Mouse (Mus musculus): ENCODE measurements around the gene Glo1. TPM values are rescaled to one million over a fixed set of nuclear protein-coding genes. Genes with fewer than 3 reads are reported as not detected.

Glo1 gene
- polyA plus RNA-seq, 1 experiment from 2014 or later, result 259 TPM

DNA sequence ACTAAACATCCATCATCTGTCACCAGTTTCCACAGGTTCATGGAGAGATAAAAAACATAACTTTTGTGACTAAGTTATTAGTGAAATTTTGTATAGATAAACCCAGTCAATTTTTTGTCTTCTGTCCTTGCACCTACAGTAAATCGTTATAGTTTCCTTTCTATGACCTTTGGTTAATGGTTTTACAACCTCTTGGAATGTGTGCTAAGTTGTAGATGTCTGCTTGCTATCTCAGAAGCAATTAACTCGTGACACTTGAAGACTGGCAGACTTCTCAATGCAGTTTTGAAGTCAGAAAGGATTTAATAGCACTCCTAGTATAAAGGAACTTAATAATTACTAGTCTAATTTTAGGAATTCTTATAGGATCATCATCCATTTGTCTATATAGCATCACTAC lies 6.1 kb downstream of the Glo1 start:
- Histone ChIP-seq H3K9me3 (replicated peaks; ENCODE audit: control insufficient read depth, low read length) (no peaks in the 10 kb centered on the region), H3K4me1 (ENCODE audit: control insufficient read depth, low read depth, low read length) (peaks cover 18% of the 10 kb centered on the region), H3K27me3 (ENCODE audit: control insufficient read depth, insufficient read depth, low read depth, low read length) (no peaks in the 10 kb centered on the region), H3K9ac (ENCODE audit: low read depth, low read length) (no peak overlapping the region), H3K27ac (ENCODE audit: low read length) (no peak overlapping the region), H3K36me3 (ENCODE audit: control insufficient read depth, insufficient read depth) (no peaks in the 10 kb centered on the region), H3K4me2 (ENCODE audit: low read depth, low read length) (no peak overlapping the region), H3K4me3 (ENCODE audit: low read depth, low read length) (no peak overlapping the region)
- WGBS (ENCODE audit: insufficient replicate concordance), result 34% methylated on average over 2 of the region's 2 CpGs
- ATAC-seq (ENCODE audit: low read depth), result no peak

- H3K9ac ChIP-seq (ENCODE audit: low read depth, low read length), result no peak overlapping the region
- no peak overlapping the region for H3K4me3 ChIP-seq (ENCODE audit: low read depth, low read length)
- H3K4me2 ChIP-seq (ENCODE audit: low read depth, low read length), result no peak overlapping the region
- ATAC-seq (ENCODE audit: low read depth), result no peak
- no peaks in the 10 kb centered on the region for H3K9me3 ChIP-seq (replicated peaks; ENCODE audit: control insufficient read depth, low read length)
- H3K36me3 ChIP-seq (ENCODE audit: control insufficient read depth, insufficient read depth), result no peaks in the 10 kb centered on the region
- no peaks in the 10 kb centered on the region for H3K27me3 ChIP-seq (ENCODE audit: control insufficient read depth, insufficient read depth, low read depth, low read length)
- peak overlapping the region; percentile 31; the same call in 1 of the 2 replicates for H3K27ac ChIP-seq (ENCODE audit: low read length)
- H3K4me1 ChIP-seq (ENCODE audit: control insufficient read depth, low read depth, low read length), result peaks cover 27% of the 10 kb centered on the region
- WGBS (ENCODE audit: insufficient replicate concordance), result 49% methylated on average over 2 of the region's 2 CpGs
Measured at GRCm38 (mm10) chr17:30619153-30619552, 7.5 kb downstream of the Glo1 start.

DNA sequence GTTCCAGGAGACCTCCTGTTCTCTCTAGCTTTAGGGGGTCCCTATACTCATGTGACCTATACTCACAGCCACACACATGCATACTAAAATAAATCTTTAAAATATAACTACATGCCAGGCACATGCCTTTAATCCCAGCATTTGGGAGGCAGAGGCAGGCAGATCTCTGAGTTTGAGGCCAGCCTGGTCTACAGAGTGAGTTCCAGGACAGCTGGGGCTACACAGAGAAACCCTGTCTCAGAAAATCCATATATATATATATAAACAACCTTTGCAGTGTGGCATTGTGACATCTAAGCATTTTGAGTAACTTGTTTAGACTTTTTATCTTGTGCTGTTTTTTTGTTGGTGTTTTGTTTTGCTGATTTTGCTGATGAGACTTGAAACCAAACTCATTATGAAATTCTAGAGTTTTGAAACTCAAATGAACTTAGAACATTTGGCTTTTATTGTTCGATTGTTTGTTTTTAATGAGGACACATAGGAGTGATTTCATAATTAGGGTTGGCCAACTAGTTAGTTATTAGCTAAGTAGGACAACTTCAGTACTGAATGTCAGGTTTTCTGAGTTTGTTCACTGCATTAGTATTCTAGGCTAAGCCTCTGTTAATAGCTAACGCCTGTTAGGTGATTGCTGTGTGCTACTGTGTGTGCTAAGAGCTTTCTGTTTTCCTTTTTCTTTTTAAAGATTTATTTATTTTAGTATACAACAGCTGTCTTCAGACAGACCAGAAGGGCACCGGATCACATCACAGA lies 8.4 kb downstream of the Glo1 start:
- H3K36me3 ChIP-seq (ENCODE audit: control insufficient read depth, insufficient read depth), result no peaks in the 10 kb centered on the region
- 73% methylated on average over 3 of the region's 3 CpGs for WGBS (ENCODE audit: insufficient replicate concordance)
- H3K27me3 ChIP-seq (ENCODE audit: control insufficient read depth, insufficient read depth, low read depth, low read length), result no peaks in the 10 kb centered on the region

GRCm38 (mm10) chr17:30616203-30616602 lies 10.5 kb downstream of the Glo1 start:
- ATAC-seq (ENCODE audit: low read depth), result peak; percentile 25

More for the DNA sequence above, 8.4 kb downstream of the Glo1 start:
- Histone ChIP-seq H3K9ac (ENCODE audit: low read depth, low read length) (no peak overlapping the region), H3K9me3 (replicated peaks; ENCODE audit: control insufficient read depth, low read length) (no peaks in the 10 kb centered on the region), H3K4me3 (ENCODE audit: low read depth, low read length) (no peak overlapping the region), H3K4me2 (ENCODE audit: low read depth, low read length) (no peak overlapping the region), H3K27ac (ENCODE audit: low read length) (no peak overlapping the region), H3K4me1 (ENCODE audit: control insufficient read depth, low read depth, low read length) (peaks cover 33% of the 10 kb centered on the region)
- ATAC-seq (ENCODE audit: low read depth), result peak; percentile 24; the same call in 1 of the 2 replicates

DNA sequence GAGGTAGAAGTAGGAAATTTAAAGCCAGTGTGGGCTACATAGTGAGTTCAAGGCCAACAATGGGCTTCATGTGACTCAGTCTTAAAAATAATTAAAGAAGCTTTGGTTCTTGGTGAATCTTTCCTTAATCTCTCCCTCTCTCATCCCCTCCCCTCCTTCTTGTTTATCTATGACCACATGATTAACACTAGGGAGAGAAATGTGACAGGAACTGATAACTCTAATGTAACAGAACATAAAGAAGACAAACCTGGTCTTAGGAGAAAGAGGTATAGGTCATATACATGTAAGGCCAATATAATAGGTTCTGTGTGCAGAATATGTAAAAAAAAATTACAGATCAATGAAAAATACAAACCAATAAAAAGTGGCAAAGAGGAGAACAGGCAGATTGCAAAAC lies 13.3 kb downstream of the Glo1 start:
- Histone ChIP-seq H3K4me3 (ENCODE audit: low read depth, low read length) (peak overlapping the region; percentile 82; the same call in 1 of the 2 replicates), H3K9me3 (replicated peaks; ENCODE audit: control insufficient read depth, low read length) (no peaks in the 10 kb centered on the region), H3K27ac (ENCODE audit: low read length) (peak overlapping the region; percentile 84), H3K9ac (ENCODE audit: low read depth, low read length) (peak overlapping the region; percentile 8; the same call in 1 of the 2 replicates), H3K36me3 (ENCODE audit: control insufficient read depth, insufficient read depth) (no peaks in the 10 kb centered on the region), H3K4me2 (ENCODE audit: low read depth, low read length) (peak overlapping the region; percentile 43), H3K27me3 (ENCODE audit: control insufficient read depth, insufficient read depth, low read depth, low read length) (no peaks in the 10 kb centered on the region), H3K4me1 (ENCODE audit: control insufficient read depth, low read depth, low read length) (peaks cover 58% of the 10 kb centered on the region)
- peak; percentile 28 for ATAC-seq (ENCODE audit: low read depth)

More at GRCm38 (mm10) chr17:30616203-30616602, 10.5 kb downstream of the Glo1 start:
- Histone ChIP-seq H3K4me2 (ENCODE audit: low read depth, low read length) (no peak overlapping the region), H3K4me1 (ENCODE audit: control insufficient read depth, low read depth, low read length) (peaks cover 40% of the 10 kb centered on the region), H3K27me3 (ENCODE audit: control insufficient read depth, insufficient read depth, low read depth, low read length) (no peaks in the 10 kb centered on the region), H3K27ac (ENCODE audit: low read length) (peak overlapping the region; percentile 66), H3K36me3 (ENCODE audit: control insufficient read depth, insufficient read depth) (no peaks in the 10 kb centered on the region), H3K9me3 (replicated peaks; ENCODE audit: control insufficient read depth, low read length) (no peaks in the 10 kb centered on the region), H3K4me3 (ENCODE audit: low read depth, low read length) (no peak overlapping the region), H3K9ac (ENCODE audit: low read depth, low read length) (no peak overlapping the region)
- 39% methylated on average over 5 of the region's 5 CpGs for WGBS (ENCODE audit: insufficient replicate concordance)

DNA sequence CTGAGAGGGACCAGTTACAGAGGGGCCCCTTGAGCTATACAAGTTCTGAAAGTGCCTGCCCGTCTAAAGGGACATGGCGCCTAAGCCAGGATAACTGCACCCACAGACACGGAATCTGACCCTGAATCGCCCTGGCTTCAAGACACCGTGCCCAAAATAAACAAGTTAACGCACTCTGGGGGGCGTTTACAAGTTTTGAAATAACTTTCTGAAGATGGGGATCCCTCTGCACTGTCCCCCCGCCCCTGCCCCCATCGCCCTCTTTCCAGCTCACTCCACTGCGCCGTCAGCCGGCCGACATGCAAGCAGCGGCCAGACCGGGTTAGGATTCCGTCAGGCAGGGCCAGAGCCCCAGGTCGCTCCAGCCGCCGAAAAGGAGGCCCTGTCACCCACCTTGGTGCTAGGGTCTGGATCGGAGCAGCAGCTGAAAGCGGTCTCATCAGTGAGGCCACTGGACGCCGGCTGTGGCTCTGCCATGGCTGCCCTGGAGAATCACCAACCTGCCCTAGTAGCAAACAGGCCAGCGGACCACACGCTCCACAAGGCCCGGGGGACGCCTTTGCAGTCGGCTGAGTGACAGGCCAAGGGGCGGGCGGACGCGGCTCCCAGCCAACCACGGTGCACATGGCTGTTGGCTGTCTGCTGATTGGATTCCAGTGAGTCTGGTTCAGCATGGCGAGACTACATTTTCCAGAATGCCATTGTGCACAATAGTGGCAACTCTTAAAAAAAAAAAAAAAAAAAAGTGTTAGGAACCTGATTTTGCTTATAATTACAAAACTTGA lies 14.4 kb downstream of the Glo1 start:
- Histone ChIP-seq H3K36me3 (ENCODE audit: control insufficient read depth, insufficient read depth) (peaks cover 3% of the 10 kb centered on the region; the same call in 1 of the 2 replicates), H3K4me1 (ENCODE audit: control insufficient read depth, low read depth, low read length) (peaks cover 69% of the 10 kb centered on the region), H3K27me3 (ENCODE audit: control insufficient read depth, insufficient read depth, low read depth, low read length) (no peaks in the 10 kb centered on the region), H3K9me3 (replicated peaks; ENCODE audit: control insufficient read depth, low read length) (no peaks in the 10 kb centered on the region), H3K9ac (ENCODE audit: low read depth, low read length) (peak overlapping the region; percentile 93), H3K27ac (ENCODE audit: low read length) (peak overlapping the region; percentile 94), H3K4me2 (ENCODE audit: low read depth, low read length) (peak overlapping the region; percentile 69), H3K4me3 (ENCODE audit: low read depth, low read length) (peak overlapping the region; percentile 82)
- under 1% methylated on average over 34 of the region's 34 CpGs for WGBS (ENCODE audit: insufficient replicate concordance)
- ATAC-seq (ENCODE audit: low read depth), result peak; percentile 95

DNA sequence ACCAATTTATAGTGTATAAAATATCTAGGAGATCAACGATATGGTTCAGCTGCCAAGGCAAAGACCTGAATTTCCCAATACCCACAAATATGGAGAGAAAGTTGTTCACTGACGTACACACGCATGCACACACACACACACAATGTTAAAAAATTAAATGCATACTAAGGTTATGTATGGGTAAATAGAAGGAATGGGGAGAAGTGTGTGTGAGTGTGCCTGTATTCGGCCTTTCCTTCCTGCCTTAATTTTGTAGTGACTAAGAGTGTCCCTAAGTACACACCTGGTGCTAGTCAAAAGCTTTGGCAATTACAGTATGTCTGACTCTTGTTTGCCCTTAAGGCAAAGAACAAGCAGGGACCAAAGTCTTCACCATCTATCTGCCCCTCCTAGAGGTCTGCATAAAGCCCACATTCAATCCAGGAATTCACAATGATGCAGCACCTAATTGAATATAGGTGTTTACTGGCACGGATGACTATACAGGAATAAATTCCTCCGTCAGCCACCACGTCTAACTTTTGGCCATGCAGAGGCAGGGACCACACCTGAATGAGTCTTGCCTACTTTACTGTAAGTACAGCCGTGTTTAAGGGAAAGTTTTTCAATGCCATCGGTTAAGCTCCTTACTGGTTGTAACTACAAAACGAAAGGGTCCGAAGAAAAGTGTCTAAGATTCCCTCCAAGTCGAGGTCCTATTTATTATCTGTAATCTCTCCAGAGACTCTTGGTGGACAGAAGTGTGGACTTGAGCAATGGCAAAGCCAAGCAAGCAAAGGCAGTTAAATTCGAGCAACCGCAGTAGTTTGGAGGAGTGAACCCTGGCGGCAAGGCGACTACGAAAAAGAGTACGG lies 15.2 kb downstream of the Glo1 start:
- Histone ChIP-seq H3K4me2 (ENCODE audit: low read depth, low read length) (peak overlapping the region; percentile 69), H3K9ac (ENCODE audit: low read depth, low read length) (peak overlapping the region; percentile 93), H3K4me3 (ENCODE audit: low read depth, low read length) (peak overlapping the region; percentile 82), H3K4me1 (ENCODE audit: control insufficient read depth, low read depth, low read length) (peaks cover 69% of the 10 kb centered on the region), H3K27ac (ENCODE audit: low read length) (peak overlapping the region; percentile 94), H3K36me3 (ENCODE audit: control insufficient read depth, insufficient read depth) (peaks cover 4% of the 10 kb centered on the region; the same call in 1 of the 2 replicates), H3K27me3 (ENCODE audit: control insufficient read depth, insufficient read depth, low read depth, low read length) (no peaks in the 10 kb centered on the region), H3K9me3 (replicated peaks; ENCODE audit: control insufficient read depth, low read length) (no peaks in the 10 kb centered on the region)
- 17% methylated on average over 18 of the region's 18 CpGs for WGBS (ENCODE audit: insufficient replicate concordance)
- 0 out of 2 replicates have a peak, but pooled peaks have one; percentile 4 for ATAC-seq (ENCODE audit: low read depth)

DNA sequence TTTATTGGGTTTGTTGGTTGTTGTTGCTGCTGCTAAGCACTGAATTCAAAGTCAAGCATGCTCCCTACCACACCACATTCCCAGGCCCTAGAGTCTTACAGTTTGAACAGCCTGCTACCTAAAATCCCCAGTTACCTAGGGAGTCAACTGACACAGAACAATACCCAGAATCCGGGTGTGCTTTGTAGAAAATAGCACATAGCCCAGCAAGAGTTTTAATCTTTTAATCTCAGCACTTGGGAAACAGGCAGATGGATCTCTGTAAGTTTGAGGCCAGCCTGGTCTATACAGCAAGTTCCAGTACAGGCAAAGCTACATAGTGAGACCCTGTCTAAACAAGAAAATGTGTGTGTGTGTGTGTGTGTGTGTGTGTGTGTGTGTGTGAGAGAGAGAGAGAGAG lies 15.9 kb downstream of the Glo1 start:
- Histone ChIP-seq H3K36me3 (ENCODE audit: control insufficient read depth, insufficient read depth) (peaks cover 4% of the 10 kb centered on the region; the same call in 1 of the 2 replicates), H3K27ac (ENCODE audit: low read length) (peak overlapping the region; percentile 45), H3K4me2 (ENCODE audit: low read depth, low read length) (peak overlapping the region; percentile 69), H3K4me3 (ENCODE audit: low read depth, low read length) (peak overlapping the region; percentile 82), H3K9ac (ENCODE audit: low read depth, low read length) (peak overlapping the region; percentile 93), H3K27me3 (ENCODE audit: control insufficient read depth, insufficient read depth, low read depth, low read length) (no peaks in the 10 kb centered on the region), H3K4me1 (ENCODE audit: control insufficient read depth, low read depth, low read length) (peaks cover 69% of the 10 kb centered on the region), H3K9me3 (replicated peaks; ENCODE audit: control insufficient read depth, low read length) (no peaks in the 10 kb centered on the region)
- no peak for ATAC-seq (ENCODE audit: low read depth)
- 43% methylated on average over 1 of the region's 1 CpGs for WGBS (ENCODE audit: insufficient replicate concordance)

Measured in liver, embryonic 16.5 days (tissue).